Mouse (Mus musculus) brain, embryonic 14.5 days (tissue): ENCODE measurements around the gene Midn.

Source experiments
- CTCF ChIP-seq: fragments of 200-500 bp; IDR thresholded peaks from 2 replicates; pipeline ENCODE4 v1.5.1; 2012; ENCODE audit warnings: inconsistent platforms, mild to moderate bottlenecking, moderate library complexity, borderline replicate concordance; ENCODE audit not compliant: insufficient read depth, insufficient read length; ENCODE audit errors: extremely low read depth
- POLR2A ChIP-seq: fragments of 200-500 bp; IDR thresholded peaks from 2 replicates; pipeline ENCODE4 v1.6.1; 2012; ENCODE audit warnings: mild to moderate bottlenecking, inconsistent platforms, borderline replicate concordance; ENCODE audit not compliant: poor library complexity, insufficient read depth, insufficient read length, severe bottlenecking; ENCODE audit errors: extremely low read depth

- TF ChIP-seq CTCF: no peak
- TF ChIP-seq POLR2A: no peak
These were observed 40.5 kb downstream of the Midn start for GRCm38 (mm10) chr10:80188453-80189024.
